Mouse (Mus musculus): ENCODE results near the gene Hmgcl. TPM values are rescaled to one million over a fixed set of nuclear protein-coding genes. Genes with fewer than 3 reads are reported as not detected.

Hmgcl gene
- polyA plus RNA-seq, 1 experiment = 53.1 TPM

DNA sequence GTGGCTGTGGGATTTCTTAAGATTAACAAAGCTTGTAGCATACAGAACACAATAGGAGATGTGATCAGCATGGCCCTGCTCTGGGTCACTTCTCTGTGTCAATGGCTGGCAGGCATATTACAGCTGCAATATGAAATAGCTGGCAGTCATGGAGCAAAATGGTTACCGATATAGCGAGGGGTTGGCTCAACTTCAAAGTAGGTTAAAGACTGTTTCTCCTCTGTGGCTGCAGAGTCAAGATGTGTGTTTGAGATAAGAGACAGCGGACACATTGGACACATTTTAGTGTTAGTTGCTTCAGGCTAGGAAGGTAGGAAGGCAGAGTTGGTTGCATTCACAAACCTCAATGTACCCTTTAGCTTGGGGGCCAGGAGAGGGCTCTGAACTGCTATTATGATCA, 39.6 kb upstream of the Hmgcl start:
- no peaks in the 10 kb centered on the region for H3K36me3 ChIP-seq (ENCODE audit: control insufficient read depth, insufficient read depth, low read length)
- WGBS = 15% methylated on average over 3 of the region's 3 CpGs
- no peak for DNase-seq

DNA sequence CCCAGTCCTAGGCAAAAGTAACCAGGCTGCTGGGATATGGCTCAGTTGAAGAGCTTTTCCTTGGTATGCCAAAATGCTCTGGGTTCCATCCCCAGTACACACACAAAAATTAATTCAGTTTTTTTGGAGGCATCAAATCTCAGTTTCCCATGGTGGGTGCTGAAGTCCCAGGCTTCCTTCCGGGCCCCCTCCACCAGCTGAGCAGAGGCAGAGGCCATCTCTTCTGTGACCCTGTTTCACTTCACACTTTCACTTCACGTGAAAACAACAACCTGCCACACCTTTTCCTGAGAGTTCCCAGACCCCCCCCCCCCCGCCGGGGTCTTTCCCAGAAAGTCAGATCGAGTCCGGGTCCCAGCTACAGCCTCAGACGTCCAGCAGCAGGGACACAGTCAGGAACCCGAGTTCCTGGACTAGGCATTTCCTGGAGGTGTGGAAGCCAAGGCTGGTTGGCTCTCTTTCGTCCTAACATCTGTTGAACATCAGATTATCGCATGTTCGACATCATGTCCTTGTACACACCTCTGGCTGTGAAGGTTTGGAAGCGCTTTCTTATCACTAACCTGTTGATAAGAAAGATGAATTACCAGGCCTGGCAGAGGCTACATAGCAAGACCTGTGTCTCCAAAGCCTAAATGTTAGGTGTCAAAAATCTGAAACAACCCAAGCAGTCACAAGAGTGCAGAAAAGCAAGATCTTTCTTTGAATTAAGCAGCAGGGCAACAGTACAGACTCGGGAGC, 36.8 kb upstream of the Hmgcl start:
- DNase-seq = no peak
- H3K36me3 ChIP-seq (ENCODE audit: control insufficient read depth, insufficient read depth, low read length) = no peaks in the 10 kb centered on the region
- no peaks in the 10 kb centered on the region for H3K27me3 ChIP-seq (ENCODE audit: control insufficient read depth, insufficient read depth, low read length)
- WGBS = 87% methylated on average over 13 of the region's 13 CpGs
- H3K4me1 ChIP-seq (replicated peaks; ENCODE audit: control insufficient read depth, insufficient read depth, low read length) = peaks cover 5% of the 10 kb centered on the region
- no peak overlapping the region for H3K27ac ChIP-seq (ENCODE audit: control insufficient read depth, insufficient read depth, low read length)
- TF ChIP-seq CTCF (IDR thresholded peaks at IDR 0.05; ENCODE audit: borderline replicate concordance, control insufficient read depth, extremely low read depth, insufficient read depth, low read length, poor library complexity) = no peak
- no peak overlapping the region for H3K4me3 ChIP-seq (ENCODE audit: control insufficient read depth, insufficient read depth, low read length)

More for the DNA sequence above, 39.6 kb upstream of the Hmgcl start:
- Histone ChIP-seq H3K27me3 (ENCODE audit: control insufficient read depth, insufficient read depth, low read length) (no peaks in the 10 kb centered on the region), H3K4me1 (replicated peaks; ENCODE audit: control insufficient read depth, insufficient read depth, low read length) (peaks cover 8% of the 10 kb centered on the region), H3K27ac (ENCODE audit: control insufficient read depth, insufficient read depth, low read length) (no peak overlapping the region), H3K4me3 (ENCODE audit: control insufficient read depth, insufficient read depth, low read length) (no peak overlapping the region)
- no peak for TF ChIP-seq CTCF (IDR thresholded peaks at IDR 0.05; ENCODE audit: borderline replicate concordance, control insufficient read depth, extremely low read depth, insufficient read depth, low read length, poor library complexity)
- no peak for TF ChIP-seq POLR2A (IDR thresholded peaks at IDR 0.05; ENCODE audit: control insufficient read depth, extremely low read depth, insufficient read depth, low read length, poor library complexity)

DNA sequence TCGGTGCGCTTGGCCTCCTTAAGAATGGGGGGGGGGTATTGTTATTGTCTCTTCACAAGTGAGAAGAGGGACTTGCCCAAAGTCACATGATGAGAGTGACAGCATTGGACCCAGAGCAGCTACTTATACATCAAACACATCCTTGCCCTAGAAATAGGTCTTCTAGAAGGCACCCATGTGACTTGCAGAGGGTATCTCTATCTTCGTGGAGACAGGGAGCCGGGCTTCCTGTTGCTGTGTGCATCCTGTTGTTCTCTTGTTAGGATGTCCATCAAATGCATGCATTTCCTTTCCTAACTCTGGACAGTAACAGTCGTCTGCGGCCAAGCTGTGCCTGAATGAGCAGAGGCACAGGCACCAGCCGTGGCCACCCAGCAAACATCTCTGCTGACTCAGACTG, 34.7 kb upstream of the Hmgcl start:
- H3K36me3 ChIP-seq (ENCODE audit: control insufficient read depth, insufficient read depth, low read length) = no peaks in the 10 kb centered on the region
- H3K27me3 ChIP-seq (ENCODE audit: control insufficient read depth, insufficient read depth, low read length) = no peaks in the 10 kb centered on the region
- TF ChIP-seq CTCF (IDR thresholded peaks at IDR 0.05; ENCODE audit: borderline replicate concordance, control insufficient read depth, extremely low read depth, insufficient read depth, low read length, poor library complexity) = no peak
- no peak for TF ChIP-seq POLR2A (IDR thresholded peaks at IDR 0.05; ENCODE audit: control insufficient read depth, extremely low read depth, insufficient read depth, low read length, poor library complexity)
- H3K4me1 ChIP-seq (replicated peaks; ENCODE audit: control insufficient read depth, insufficient read depth, low read length) = peaks cover 5% of the 10 kb centered on the region
- 73% methylated on average over 7 of the region's 7 CpGs for WGBS
- H3K27ac ChIP-seq (ENCODE audit: control insufficient read depth, insufficient read depth, low read length) = no peak overlapping the region
- DNase-seq = no peak
- H3K4me3 ChIP-seq (ENCODE audit: control insufficient read depth, insufficient read depth, low read length) = no peak overlapping the region

DNA sequence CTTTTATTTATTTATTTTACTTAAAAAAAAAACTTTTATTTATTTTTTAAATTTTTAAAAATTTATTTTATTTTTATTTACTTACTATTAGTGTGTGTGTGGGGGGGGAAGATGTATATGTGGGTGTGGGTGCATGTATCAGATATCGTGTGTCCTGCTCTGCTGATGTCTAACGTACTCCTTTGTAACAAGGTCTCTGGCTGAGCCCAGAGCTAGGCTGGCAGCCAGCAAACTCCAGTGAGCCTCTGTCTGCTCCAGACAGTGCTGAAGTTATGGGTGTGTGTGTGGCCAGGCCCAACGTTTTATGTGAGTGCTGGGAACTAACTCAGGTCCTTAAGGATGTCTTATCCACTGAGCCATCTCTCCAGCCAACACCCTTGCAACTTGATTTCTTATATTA, 34.1 kb upstream of the Hmgcl start:
- 89% methylated on average over 3 of the region's 3 CpGs for WGBS
- no peak for DNase-seq
- Histone ChIP-seq H3K36me3 (ENCODE audit: control insufficient read depth, insufficient read depth, low read length) (no peaks in the 10 kb centered on the region; the same call in 1 of the 2 replicates), H3K27me3 (ENCODE audit: control insufficient read depth, insufficient read depth, low read length) (no peaks in the 10 kb centered on the region), H3K4me1 (replicated peaks; ENCODE audit: control insufficient read depth, insufficient read depth, low read length) (peaks cover 5% of the 10 kb centered on the region), H3K27ac (ENCODE audit: control insufficient read depth, insufficient read depth, low read length) (no peak overlapping the region), H3K4me3 (ENCODE audit: control insufficient read depth, insufficient read depth, low read length) (no peak overlapping the region)
- TF ChIP-seq POLR2A (IDR thresholded peaks at IDR 0.05; ENCODE audit: control insufficient read depth, extremely low read depth, insufficient read depth, low read length, poor library complexity) (no peak), CTCF (IDR thresholded peaks at IDR 0.05; ENCODE audit: borderline replicate concordance, control insufficient read depth, extremely low read depth, insufficient read depth, low read length, poor library complexity) (no peak)

DNA sequence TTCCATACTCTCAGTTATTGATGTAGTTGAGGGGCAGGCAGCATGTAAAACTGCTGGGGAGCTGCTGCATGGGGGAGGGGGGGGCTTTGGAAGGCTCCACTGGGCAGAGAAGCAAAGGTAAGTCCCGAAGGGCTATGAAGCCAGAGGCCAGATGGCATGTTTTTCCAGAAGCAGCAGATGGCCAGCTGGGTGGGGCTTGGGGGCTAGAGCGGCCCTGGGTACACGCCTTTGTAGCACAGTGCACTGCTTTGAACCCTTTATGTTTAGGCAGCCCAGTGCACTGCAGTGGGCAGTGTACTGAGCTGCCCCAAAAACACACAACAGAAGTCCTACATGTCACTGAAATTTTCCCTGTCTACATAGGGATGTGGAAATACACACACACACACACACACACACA, 33.4 kb upstream of the Hmgcl start:
- TF ChIP-seq CTCF (IDR thresholded peaks at IDR 0.05; ENCODE audit: borderline replicate concordance, control insufficient read depth, extremely low read depth, insufficient read depth, low read length, poor library complexity) (no peak), POLR2A (IDR thresholded peaks at IDR 0.05; ENCODE audit: control insufficient read depth, extremely low read depth, insufficient read depth, low read length, poor library complexity) (no peak)
- WGBS = 81% methylated on average over 3 of the region's 3 CpGs

DNA sequence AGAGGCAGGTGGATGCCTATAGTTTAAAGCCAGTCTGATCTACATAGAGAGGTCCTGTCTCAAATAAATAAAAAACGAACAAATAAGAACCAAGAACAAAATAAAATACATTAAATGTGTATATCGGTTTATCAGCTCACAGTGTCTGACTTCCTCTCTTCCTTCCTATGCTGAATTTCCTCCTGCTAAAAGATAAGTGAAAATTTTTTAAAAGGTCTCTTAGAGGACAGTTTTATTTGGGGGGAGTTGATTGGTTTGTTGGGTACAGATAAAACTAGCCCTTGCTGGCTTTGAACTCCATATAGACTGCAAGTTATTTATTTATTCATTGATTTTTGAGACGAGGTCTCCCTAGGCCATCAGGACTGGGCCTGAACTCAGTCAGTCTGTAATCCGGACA, 32.8 kb upstream of the Hmgcl start:
- no peak for TF ChIP-seq CTCF (IDR thresholded peaks at IDR 0.05; ENCODE audit: borderline replicate concordance, control insufficient read depth, extremely low read depth, insufficient read depth, low read length, poor library complexity)
- no peak for TF ChIP-seq POLR2A (IDR thresholded peaks at IDR 0.05; ENCODE audit: control insufficient read depth, extremely low read depth, insufficient read depth, low read length, poor library complexity)
- DNase-seq = no peak
- no peaks in the 10 kb centered on the region for H3K27me3 ChIP-seq (ENCODE audit: control insufficient read depth, insufficient read depth, low read length)
- 69% methylated on average over 4 of the region's 4 CpGs for WGBS
- peaks cover 5% of the 10 kb centered on the region for H3K4me1 ChIP-seq (replicated peaks; ENCODE audit: control insufficient read depth, insufficient read depth, low read length)
- H3K36me3 ChIP-seq (ENCODE audit: control insufficient read depth, insufficient read depth, low read length) = no peaks in the 10 kb centered on the region; the same call in 1 of the 2 replicates
- no peak overlapping the region for H3K4me3 ChIP-seq (ENCODE audit: control insufficient read depth, insufficient read depth, low read length)
- H3K27ac ChIP-seq (ENCODE audit: control insufficient read depth, insufficient read depth, low read length) = no peak overlapping the region

More for the DNA sequence above, 33.4 kb upstream of the Hmgcl start:
- H3K4me3 ChIP-seq (ENCODE audit: control insufficient read depth, insufficient read depth, low read length) = no peak overlapping the region
- H3K36me3 ChIP-seq (ENCODE audit: control insufficient read depth, insufficient read depth, low read length) = no peaks in the 10 kb centered on the region; the same call in 1 of the 2 replicates
- no peaks in the 10 kb centered on the region for H3K27me3 ChIP-seq (ENCODE audit: control insufficient read depth, insufficient read depth, low read length)
- DNase-seq = no peak
- peaks cover 5% of the 10 kb centered on the region for H3K4me1 ChIP-seq (replicated peaks; ENCODE audit: control insufficient read depth, insufficient read depth, low read length)
- H3K27ac ChIP-seq (ENCODE audit: control insufficient read depth, insufficient read depth, low read length) = no peak overlapping the region
